Mouse (Mus musculus) neural tube, embryonic 14.5 days (tissue): Measurements from ENCODE around the gene Padi1. TPM values are rescaled to one million over a fixed set of nuclear protein-coding genes. Genes with fewer than 3 reads are reported as not detected.
A peak's percentile ranks its signal among the peaks of the same experiment; 100 is the strongest.

Source experiments
- ATAC-seq: fragments of 200-750 bp; cut with Nextera tagmentation; 2 replicates; pipeline ENCODE4 v1.8.0; 2017; ENCODE audit warnings: low read depth, mild to moderate bottlenecking, moderate TSS enrichment, moderate library complexity
- H3K27ac ChIP-seq: fragments of 300-500 bp; sonication (generic); 2 replicates; pipeline ENCODE4 v1.5.1; 2014; ENCODE audit warnings: low read depth, mild to moderate bottlenecking, control low read depth, low read length, moderate library complexity, mixed read lengths
- H3K27me3 ChIP-seq: fragments of 300-500 bp; sonication (generic); 2 replicates; pipeline ENCODE4 v1.6.1; 2014; ENCODE audit warnings: low read length; ENCODE audit not compliant: control insufficient read depth, insufficient read depth
- H3K36me3 ChIP-seq: fragments of 300-500 bp; sonication (generic); 2 replicates; pipeline ENCODE4 v1.6.1; 2014; ENCODE audit warnings: low read length, mixed read lengths; ENCODE audit not compliant: control insufficient read depth, insufficient read depth
- H3K4me1 ChIP-seq: fragments of 300-500 bp; sonication (generic); 2 replicates; pipeline ENCODE4 v1.6.1; 2014; ENCODE audit warnings: low read length; ENCODE audit not compliant: control insufficient read depth, insufficient read depth
- H3K4me2 ChIP-seq: fragments of 300-500 bp; sonication (generic); 2 replicates; pipeline ENCODE4 v1.6.1; 2014; ENCODE audit warnings: mild to moderate bottlenecking, low read depth, low read length, control low read depth
- H3K4me3 ChIP-seq: fragments of 300-500 bp; sonication (generic); 2 replicates; pipeline ENCODE4 v1.5.1; 2014; ENCODE audit warnings: low read depth, low read length, control low read depth, mixed read lengths
- H3K9ac ChIP-seq: fragments of 300-500 bp; sonication (generic); replicated peaks from 2 replicates; pipeline ENCODE4 v1.6.1; 2014; ENCODE audit warnings: low read depth, mild to moderate bottlenecking, control low read depth, low read length, mixed read lengths
- H3K9me3 ChIP-seq: fragments of 300-500 bp; sonication (generic); 2 replicates; pipeline ENCODE4 v1.6.1; 2016; ENCODE audit warnings: low read length; ENCODE audit not compliant: control insufficient read depth
- WGBS: fragments of 180-500 bp; shearing (Covaris S2); extraction: QIAGEN DNeasy Blood & Tissue Kit; methylation state at CpG from one replicate; pipeline ENCODE4 v1.1.7; 2014; 5-methylcytosine and 5-hydroxymethylcytosine counted together
- polyA plus RNA-seq: library from polyadenylated mRNA; unstranded; fragments of >200 nt; fragmentation: Nextera tagmentation; extraction: Ambion mirVana; gene quantifications from 2 replicates; pipeline ENCODE4 v1.2.1, GENCODE M21; 2014

The Padi1 gene
- polyA plus RNA-seq, 1 experiment from 2014 or later, result not detected

DNA sequence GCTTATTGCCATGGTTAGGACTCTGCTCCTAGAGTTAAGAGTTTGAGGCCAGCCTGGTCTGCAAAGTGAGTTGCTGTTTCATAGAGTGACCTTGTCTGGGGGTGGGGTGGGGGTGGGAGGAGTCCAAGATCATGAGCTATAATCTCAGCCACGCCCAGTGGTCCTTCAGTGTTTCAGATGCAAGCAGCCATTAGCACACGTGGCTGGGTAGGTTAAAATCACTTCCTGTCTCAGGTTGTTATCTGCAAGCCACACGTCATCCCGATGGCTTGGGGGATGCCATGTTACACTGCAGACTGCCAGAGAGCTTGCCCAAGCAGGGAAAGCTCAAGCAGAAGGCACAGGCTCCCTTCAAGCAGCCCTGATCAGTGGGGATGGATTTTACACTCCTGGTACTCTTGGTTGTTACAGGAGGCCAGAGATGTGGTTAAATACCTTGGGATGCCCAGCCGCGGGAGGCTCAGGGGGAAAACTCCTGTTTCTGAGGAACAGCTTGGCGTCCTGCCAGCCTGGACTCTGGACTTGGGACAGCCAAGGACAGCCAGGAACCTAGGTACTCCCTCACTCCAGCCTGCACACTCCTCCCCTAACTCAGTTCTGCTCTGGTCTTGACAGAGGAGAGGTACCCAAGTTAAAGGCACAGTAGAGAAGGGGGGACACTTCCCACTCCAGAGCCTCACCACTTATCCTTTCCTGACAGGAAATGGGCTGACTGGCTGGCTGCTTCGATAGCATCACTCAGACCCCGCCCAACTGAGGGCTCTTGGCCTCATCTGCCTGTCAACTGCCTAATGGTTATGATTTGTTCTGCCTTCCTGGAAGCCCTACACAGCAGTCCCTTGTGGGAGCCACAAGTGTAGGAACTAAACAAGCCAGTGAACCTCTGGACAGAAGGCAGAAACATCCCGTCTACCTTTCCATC, 29.3 kb downstream of the Padi1 start:
- ATAC-seq, result no peak
- WGBS, result 62% methylated on average over 10 of the region's 10 CpGs
- no peak overlapping the region for H3K9ac ChIP-seq

DNA sequence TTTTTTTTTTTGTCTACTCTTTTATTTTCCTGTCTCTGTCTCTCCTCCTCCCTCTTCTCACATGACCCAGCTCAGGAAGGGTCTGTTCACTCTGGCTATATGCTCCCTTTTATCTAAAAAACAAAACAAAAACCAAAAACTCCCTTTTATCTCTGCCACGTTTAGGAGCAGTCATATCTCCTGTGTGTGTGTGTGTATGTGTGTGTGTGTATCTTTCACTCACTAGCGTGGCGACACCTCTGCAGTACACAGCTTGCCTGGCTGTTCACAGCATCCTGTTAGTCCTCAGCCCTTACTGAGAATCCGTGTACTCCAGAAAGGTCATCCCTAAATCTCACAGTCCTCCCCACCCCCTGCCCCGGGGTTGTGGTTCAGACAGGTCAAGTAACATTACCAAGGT, 30.1 kb downstream of the Padi1 start:
- no peak overlapping the region for H3K9ac ChIP-seq
- 0 out of 2 replicates have a peak, but pooled peaks cover 4% of the 10 kb centered on the region for H3K4me1 ChIP-seq
- ATAC-seq, result no peak
- H3K27ac ChIP-seq, result no peak overlapping the region
- no peaks in the 10 kb centered on the region for H3K27me3 ChIP-seq
- H3K36me3 ChIP-seq, result no peaks in the 10 kb centered on the region
- no peaks in the 10 kb centered on the region for H3K9me3 ChIP-seq
- H3K4me2 ChIP-seq, result no peak overlapping the region
- 79% methylated on average over 5 of the region's 5 CpGs for WGBS
- no peak overlapping the region for H3K4me3 ChIP-seq

More for the DNA sequence above, 29.3 kb downstream of the Padi1 start:
- Histone ChIP-seq H3K27me3 (no peaks in the 10 kb centered on the region), H3K4me2 (no peak overlapping the region), H3K4me3 (no peak overlapping the region), H3K4me1 (0 out of 2 replicates have a peak, but pooled peaks cover 4% of the 10 kb centered on the region), H3K36me3 (no peaks in the 10 kb centered on the region), H3K9me3 (no peaks in the 10 kb centered on the region), H3K27ac (no peak overlapping the region)

DNA sequence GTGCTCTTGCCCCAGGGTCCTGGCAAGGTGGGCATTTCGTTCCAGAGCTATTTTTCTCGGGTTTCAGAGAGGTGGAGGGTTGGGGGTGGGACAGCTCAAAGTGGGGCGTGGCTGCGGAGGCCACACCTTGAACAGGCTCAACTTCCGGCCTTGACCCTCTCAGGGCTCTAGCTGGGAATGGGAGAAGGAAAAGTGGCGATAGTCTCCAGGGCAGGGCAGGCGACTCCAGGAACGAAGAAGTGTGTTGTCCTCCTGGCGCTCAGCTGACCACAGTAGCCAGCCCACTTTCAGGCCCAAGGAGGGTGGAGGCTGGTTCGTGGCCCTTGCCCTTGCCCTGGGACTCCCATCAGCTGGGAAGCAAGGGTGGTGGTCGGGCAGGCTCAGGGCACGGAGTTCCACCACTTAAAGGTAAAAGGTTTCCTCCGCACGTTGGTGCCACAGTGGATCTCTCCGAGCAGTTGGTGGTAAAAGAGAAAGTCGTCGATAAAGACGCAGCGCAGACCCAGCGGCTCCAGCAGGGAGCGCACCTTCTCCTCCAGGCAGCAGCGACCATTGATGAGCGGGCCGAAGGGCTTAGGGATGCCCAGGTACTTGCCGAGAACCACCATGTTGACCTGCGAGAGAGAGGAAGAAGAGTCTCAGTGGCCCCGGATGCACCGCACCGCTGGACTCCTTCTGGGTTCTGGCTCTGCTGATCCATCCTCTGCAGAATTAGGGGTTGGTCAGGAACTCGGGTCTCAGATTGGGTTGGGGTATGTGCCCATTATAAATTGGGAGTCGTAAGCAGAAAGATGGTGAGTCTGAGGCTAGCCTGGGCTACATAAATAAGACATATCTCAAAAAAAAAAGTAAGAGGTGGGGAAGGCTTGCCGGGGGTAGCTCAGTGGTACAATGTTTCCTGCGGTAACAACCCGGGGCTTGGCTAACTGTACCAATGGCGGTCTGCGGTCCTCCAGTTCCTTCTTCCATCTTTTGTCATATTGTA, 31.0 kb downstream of the Padi1 start:
- Histone ChIP-seq H3K27ac (no peak overlapping the region), H3K9ac (no peak overlapping the region), H3K4me2 (0 out of 2 replicates have a peak overlapping the region, but pooled peaks have one; percentile 15), H3K4me3 (no peak overlapping the region), H3K27me3 (no peaks in the 10 kb centered on the region), H3K36me3 (no peaks in the 10 kb centered on the region), H3K9me3 (no peaks in the 10 kb centered on the region), H3K4me1 (0 out of 2 replicates have a peak, but pooled peaks cover 4% of the 10 kb centered on the region)
- ATAC-seq, result no peak
- 23% methylated on average over 36 of the region's 36 CpGs for WGBS

DNA sequence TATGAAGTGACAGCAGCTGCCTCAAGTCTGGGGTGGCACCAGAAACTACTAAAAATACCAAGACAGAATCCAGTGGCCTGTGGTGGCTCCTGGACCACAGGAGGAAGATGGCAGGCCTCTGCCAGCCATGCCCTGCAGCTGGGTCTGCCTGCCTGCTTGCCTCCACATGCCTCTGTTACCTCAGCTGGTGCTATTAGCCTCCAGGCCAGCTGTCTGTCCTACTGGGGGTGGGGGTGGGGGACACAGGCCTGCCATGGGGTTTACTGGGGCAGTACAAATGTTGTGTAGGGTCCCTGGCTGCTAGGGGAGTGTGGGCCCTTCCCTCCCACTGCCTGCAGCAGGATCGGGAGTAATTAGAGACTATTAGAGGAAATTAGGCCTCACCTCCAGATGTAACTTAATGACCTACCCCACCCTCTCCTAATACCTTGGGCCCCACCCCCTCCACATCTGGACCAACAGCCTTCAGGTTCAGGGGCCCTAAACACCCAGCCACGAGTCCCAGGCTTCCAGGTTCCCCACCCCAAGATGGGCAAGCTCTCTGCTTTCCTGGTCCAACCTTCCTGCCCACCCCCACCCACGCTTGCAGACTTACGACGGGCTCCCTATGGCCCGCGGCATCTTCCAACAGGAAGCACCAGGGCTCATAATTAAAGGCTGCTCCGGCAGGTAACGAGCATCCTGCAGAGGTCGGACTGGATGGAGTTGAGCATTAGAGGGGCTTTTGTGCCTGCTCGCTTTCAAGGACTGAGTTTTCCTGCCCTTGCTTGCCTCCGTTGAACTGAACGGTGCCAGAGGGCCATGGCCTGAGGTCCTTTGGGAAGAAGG, 32.0 kb downstream of the Padi1 start:
- 11% methylated on average over 13 of the region's 13 CpGs for WGBS
- ATAC-seq, result no peak
- no peak overlapping the region for H3K4me3 ChIP-seq
- no peaks in the 10 kb centered on the region for H3K27me3 ChIP-seq
- H3K4me1 ChIP-seq, result 0 out of 2 replicates have a peak, but pooled peaks cover 4% of the 10 kb centered on the region
- H3K27ac ChIP-seq, result no peak overlapping the region
- 0 out of 2 replicates have a peak overlapping the region, but pooled peaks have one; percentile 15 for H3K4me2 ChIP-seq
- H3K9ac ChIP-seq, result no peak overlapping the region
- H3K36me3 ChIP-seq, result no peaks in the 10 kb centered on the region
- H3K9me3 ChIP-seq, result no peaks in the 10 kb centered on the region

DNA sequence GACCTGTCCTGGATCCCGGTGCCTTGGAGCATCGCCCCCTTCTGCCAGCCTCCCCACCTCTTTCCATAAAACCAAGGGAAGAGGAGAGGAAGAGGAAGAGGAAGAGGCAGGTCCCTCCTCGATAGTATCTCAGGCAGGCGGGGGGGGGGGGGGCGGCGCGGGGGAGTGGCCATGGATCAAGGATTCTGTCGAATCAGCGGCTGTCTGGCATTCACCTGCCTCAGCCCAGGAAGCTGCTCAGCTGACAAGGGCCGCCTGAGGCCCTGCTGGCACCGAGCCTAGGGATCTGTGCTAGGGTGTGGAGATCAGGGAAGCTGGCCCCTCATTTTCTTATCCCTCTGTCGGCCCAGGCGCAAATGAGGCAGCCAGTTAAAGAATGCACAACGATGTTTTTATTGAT, 33.0 kb downstream of the Padi1 start:
- no peak for ATAC-seq
- no peaks in the 10 kb centered on the region for H3K9me3 ChIP-seq
- no peak overlapping the region for H3K27ac ChIP-seq
- H3K4me1 ChIP-seq, result 0 out of 2 replicates have a peak, but pooled peaks cover 4% of the 10 kb centered on the region
- no peaks in the 10 kb centered on the region for H3K36me3 ChIP-seq
- H3K4me2 ChIP-seq, result no peak overlapping the region
- H3K4me3 ChIP-seq, result no peak overlapping the region
- no peaks in the 10 kb centered on the region for H3K27me3 ChIP-seq
- 29% methylated on average over 13 of the region's 14 CpGs for WGBS
- no peak overlapping the region for H3K9ac ChIP-seq

DNA sequence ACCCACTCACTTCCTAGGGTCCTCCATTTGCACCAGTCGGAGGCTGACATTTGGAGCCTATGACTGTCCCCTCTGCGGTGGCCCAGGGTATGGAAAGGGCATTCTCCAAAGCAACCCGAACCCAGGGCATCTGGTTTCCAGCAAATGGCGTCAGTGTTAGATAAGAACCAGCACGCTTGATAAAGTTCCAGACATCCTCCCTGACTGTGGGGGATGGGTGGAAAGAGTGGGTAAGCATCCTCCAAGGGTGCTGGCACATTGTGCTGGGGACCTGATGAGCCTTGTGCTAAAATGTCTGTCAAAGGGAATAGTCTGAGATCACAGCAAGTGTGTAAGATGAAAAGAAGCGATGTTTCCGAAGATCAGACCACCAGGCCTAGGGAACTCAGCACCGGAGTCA, 33.4 kb downstream of the Padi1 start:
- Histone ChIP-seq H3K4me2 (no peak overlapping the region), H3K27ac (no peak overlapping the region), H3K27me3 (no peaks in the 10 kb centered on the region), H3K36me3 (no peaks in the 10 kb centered on the region), H3K4me1 (0 out of 2 replicates have a peak, but pooled peaks cover 4% of the 10 kb centered on the region), H3K4me3 (no peak overlapping the region), H3K9ac (no peak overlapping the region), H3K9me3 (no peaks in the 10 kb centered on the region)
- ATAC-seq, result no peak
- WGBS, result 70% methylated on average over 8 of the region's 8 CpGs

DNA sequence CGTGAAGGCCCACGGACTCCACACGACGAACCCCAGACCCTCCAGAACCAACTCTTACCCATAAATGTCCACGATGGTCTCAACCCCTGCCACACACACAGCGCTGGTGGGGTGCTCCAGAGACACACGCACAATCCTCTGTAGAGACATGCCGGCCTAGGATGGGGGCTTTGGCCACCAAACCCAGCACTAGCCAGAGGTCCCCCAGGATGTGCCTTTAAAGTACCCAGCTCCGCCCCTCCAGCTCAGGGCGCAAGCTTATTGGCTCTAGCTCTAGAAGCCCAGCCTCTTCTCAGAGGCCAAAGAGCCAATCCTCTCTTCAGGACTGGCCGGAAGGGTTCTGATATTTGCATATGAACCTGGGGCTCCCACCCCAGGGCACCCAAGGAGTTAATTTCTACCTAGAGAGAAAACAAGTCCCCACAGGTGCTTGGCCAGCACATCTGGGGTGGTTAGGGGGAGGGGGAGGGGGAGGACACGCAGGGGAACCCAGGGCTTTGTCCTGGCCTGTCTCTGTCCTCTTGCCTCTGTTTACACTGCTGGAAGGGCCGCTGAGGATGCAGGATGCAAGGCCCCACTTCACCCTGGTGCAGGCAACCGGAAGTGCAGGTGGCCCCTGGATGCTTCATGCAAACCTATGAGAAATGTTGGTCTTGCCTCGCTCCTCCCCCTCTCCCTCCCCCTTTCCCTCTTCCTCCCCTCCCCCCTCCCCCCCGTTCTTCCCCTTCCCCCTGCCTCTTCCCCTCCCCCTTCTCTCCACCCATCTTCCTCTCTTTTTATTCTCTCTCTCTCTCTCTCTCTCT, 34.9 kb downstream of the Padi1 start, which contains the start of gene Padi3:
Gene Padi3, minus strand, starts transcription at position 191 of the 803 bp plus-strand sequence.
- Histone ChIP-seq H3K4me3 (no peak within 1 kb of the TSS), H3K4me2 (no peak within 1 kb of the TSS), H3K4me1 (0 out of 2 replicates have a peak, but pooled peaks cover 4% of the 10 kb centered on the region), H3K9ac (no peak within 1 kb of the TSS), H3K36me3 (no peaks in the 10 kb centered on the region), H3K27ac (no peak within 1 kb of the TSS), H3K9me3 (no peaks in the 10 kb centered on the region), H3K27me3 (no peaks in the 10 kb centered on the region)
- 76% methylated on average over 14 of the region's 16 CpGs for WGBS
- no peak for ATAC-seq
